Mouse (Mus musculus): ENCODE data around the gene Noct.

Gene Noct

GRCm38 (mm10) chr3:51230886-51231285 is 6.6 kb downstream of the Noct start:
- no peak for DNase-seq (ENCODE audit: low read depth, low spot score)

GRCm38 (mm10) chr3:51231499-51231898 is 7.3 kb downstream of the Noct start:
- no peak for DNase-seq (ENCODE audit: low read depth, low spot score)

- no peak for DNase-seq (ENCODE audit: low read depth, low spot score)
These were observed 8.1 kb downstream of the Noct start for GRCm38 (mm10) chr3:51232205-51232910.

- no peak for DNase-seq (ENCODE audit: low read depth, low spot score)
These were observed 9.2 kb downstream of the Noct start for GRCm38 (mm10) chr3:51233474-51233873.

GRCm38 (mm10) chr3:51233918-51234751 is 9.9 kb downstream of the Noct start:
- peak; percentile 84 for DNase-seq (ENCODE audit: low read depth, low spot score)

GRCm38 (mm10) chr3:51234752-51235055 is 10.5 kb downstream of the Noct start:
- DNase-seq (ENCODE audit: low read depth, low spot score): no peak

- DNase-seq (ENCODE audit: low read depth, low spot score): no peak
These were observed 14.3 kb downstream of the Noct start for GRCm38 (mm10) chr3:51238515-51238914.

GRCm38 (mm10) chr3:51239541-51239940 is 15.3 kb downstream of the Noct start:
- no peak for DNase-seq (ENCODE audit: low read depth, low spot score)

- DNase-seq (ENCODE audit: low read depth, low spot score): no peak
These were observed 23.5 kb downstream of the Noct start for GRCm38 (mm10) chr3:51247704-51248103.

- DNase-seq (ENCODE audit: low read depth, low spot score): no peak
These were observed 24.4 kb downstream of the Noct start for GRCm38 (mm10) chr3:51248600-51248999.

GRCm38 (mm10) chr3:51249460-51249859 is 25.2 kb downstream of the Noct start:
- DNase-seq (ENCODE audit: low read depth, low spot score): no peak

GRCm38 (mm10) chr3:51249866-51250265 is 25.6 kb downstream of the Noct start:
- DNase-seq (ENCODE audit: low read depth, low spot score): no peak

GRCm38 (mm10) chr3:51251057-51251456 is 26.8 kb downstream of the Noct start:
- no peak for DNase-seq (ENCODE audit: low read depth, low spot score)

- no peak for DNase-seq (ENCODE audit: low read depth, low spot score)
These were observed 28.0 kb downstream of the Noct start for GRCm38 (mm10) chr3:51252223-51252622.

- no peak for DNase-seq (ENCODE audit: low read depth, low spot score)
These were observed 28.6 kb downstream of the Noct start for GRCm38 (mm10) chr3:51252689-51253402.

GRCm38 (mm10) chr3:51254784-51255183 is 30.5 kb downstream of the Noct start:
- no peak for DNase-seq (ENCODE audit: low read depth, low spot score)

- no peak for DNase-seq (ENCODE audit: low read depth, low spot score)
These were observed 32.2 kb downstream of the Noct start for GRCm38 (mm10) chr3:51256450-51256849.

- no peak for DNase-seq (ENCODE audit: low read depth, low spot score)
These were observed 33.8 kb downstream of the Noct start for GRCm38 (mm10) chr3:51258070-51258469.

- no peak for DNase-seq (ENCODE audit: low read depth, low spot score)
These were observed 38.7 kb downstream of the Noct start for GRCm38 (mm10) chr3:51262942-51263341.

- no peak for DNase-seq (ENCODE audit: low read depth, low spot score)
These were observed 44.2 kb downstream of the Noct start for GRCm38 (mm10) chr3:51268434-51268833.

GRCm38 (mm10) chr3:51270069-51270817 is 46.0 kb downstream of the Noct start:
- DNase-seq (ENCODE audit: low read depth, low spot score): no peak

GRCm38 (mm10) chr3:51275956-51276398 is 51.7 kb downstream of the Noct start:
- peak; percentile 95 for DNase-seq (ENCODE audit: low read depth, low spot score)

All from retina, postnatal 7 days (tissue).